Mouse (Mus musculus): Measurements from ENCODE around the gene Car9.

- TF ChIP-seq CTCF (IDR thresholded peaks at IDR 0.05; ENCODE audit: low read depth): no peak
- no peak for TF ChIP-seq EP300 (IDR thresholded peaks at IDR 0.05; ENCODE audit: low read depth)
Measured at GRCm38 (mm10) chr4:43507938-43508665, 1.3 kb downstream of the Car9 start.

Data from liver, postnatal 0 days (tissue).